Comparison of ENCODE assay signal across 8 mouse cellular contexts in genomic region chr9:60939858-60940804, GRCm38 (mm10).
A peak's percentile ranks its signal among the peaks of the same experiment; 100 is the strongest.
DNase-seq lines count a peak whose midpoint lies in the region; ATAC-seq and TF ChIP-seq lines count a peak whose summit lies in the region.

No protein-coding gene starts in this region.

- 37% methylated on average over 18 of the region's 18 CpGs for WGBS in cerebellum, adult 2 months
- 26% methylated on average over 18 of the region's 18 CpGs for WGBS in hindbrain, embryonic 15.5 days
- 25% methylated on average over 18 of the region's 18 CpGs for WGBS in midbrain, embryonic 10.5 days

- H3K9me3 ChIP-seq in hindbrain, embryonic 15.5 days = no peaks in the 10 kb centered on the region
- no peaks in the 10 kb centered on the region for H3K9me3 ChIP-seq in midbrain, embryonic 10.5 days (replicated peaks)

- no peak for TF ChIP-seq POLR2A in cerebellum, adult 2 months (IDR thresholded peaks at IDR 0.05; ENCODE audit: borderline replicate concordance, insufficient read depth, low read length)

- peak; percentile 16 for DNase-seq in MN1 (ENCODE audit: low spot score)
- peak; percentile 18 to 46 for DNase-seq in cerebellum, adult 2 months
- DNase-seq in frontal cortex, postnatal 10 days (ENCODE audit: low spot score in 2 of 2) = peak; percentile 44 to 81
- peak; percentile 58 to 67 for DNase-seq in left cerebral cortex, adult 2 months (ENCODE audit: extremely low spot score in 1 of 2, low spot score in 2 of 2)
- DNase-seq in midbrain, embryonic 10.5 days (ENCODE audit: low spot score) = peak; percentile 94
- DNase-seq in right cerebral cortex, postnatal 4 days = peak; percentile 94
- DNase-seq in urinary bladder, postnatal 4 days (ENCODE audit: low spot score in 2 of 2) = peak; percentile 86 to 97

- intact Hi-C loops in left cerebral cortex, adult 2 months (cut with DNase I) = loop anchor here (5.0 kb wide), 1 partner anchor 957 kb away; no protein-coding TSS in a partner anchor

- H3K27ac ChIP-seq in cerebellum, adult 2 months (ENCODE audit: insufficient read depth, low read length) = no peak overlapping the region
- no peak overlapping the region for H3K27ac ChIP-seq in hindbrain, embryonic 15.5 days (replicated peaks)
- H3K27ac ChIP-seq in left cerebral cortex, adult 2 months = no peak overlapping the region
- peak overlapping the region; percentile 69 for H3K27ac ChIP-seq in midbrain, embryonic 10.5 days (replicated peaks)

- peak; percentile 94 for ATAC-seq in hindbrain, embryonic 15.5 days (ENCODE audit: low FRiP score, low read depth)

- no peak overlapping the region for H3K9ac ChIP-seq in hindbrain, embryonic 15.5 days

- H3K4me2 ChIP-seq in hindbrain, embryonic 15.5 days = no peak overlapping the region

- H3K4me3 ChIP-seq in cerebellum, adult 2 months (replicated peaks; ENCODE audit: insufficient read depth, low read depth, low read length) = no peak overlapping the region
- no peak overlapping the region for H3K4me3 ChIP-seq in hindbrain, embryonic 15.5 days
- H3K4me3 ChIP-seq in left cerebral cortex, adult 2 months = no peak overlapping the region
- no peak overlapping the region for H3K4me3 ChIP-seq in midbrain, embryonic 10.5 days

- no peaks in the 10 kb centered on the region for H3K36me3 ChIP-seq in hindbrain, embryonic 15.5 days
- no peaks in the 10 kb centered on the region for H3K36me3 ChIP-seq in midbrain, embryonic 10.5 days

- peak; percentile 45; the same call in 1 of the 2 replicates for TF ChIP-seq CTCF in cerebellum, adult 2 months (IDR thresholded peaks at IDR 0.05; ENCODE audit: borderline replicate concordance, insufficient read depth, low read depth, low read length)
- TF ChIP-seq CTCF in left cerebral cortex, adult 2 months (IDR thresholded peaks at IDR 0.05) = peak; percentile 68

- no peaks in the 10 kb centered on the region; the same call in 1 of the 2 replicates for H3K27me3 ChIP-seq in cerebellum, adult 2 months (ENCODE audit: control insufficient read depth, insufficient read depth, low read length)
- peaks cover 7% of the 10 kb centered on the region for H3K27me3 ChIP-seq in hindbrain, embryonic 15.5 days
- H3K27me3 ChIP-seq in midbrain, embryonic 10.5 days (ENCODE audit: low read depth, poor library complexity, severe bottlenecking) = peaks cover 32% of the 10 kb centered on the region

- peaks cover 4% of the 10 kb centered on the region; the same call in 1 of the 2 replicates for H3K4me1 ChIP-seq in cerebellum, adult 2 months (ENCODE audit: control insufficient read depth, insufficient read depth, low read length)
- peaks cover 11% of the 10 kb centered on the region for H3K4me1 ChIP-seq in hindbrain, embryonic 15.5 days (replicated peaks)
- peaks cover 19% of the 10 kb centered on the region for H3K4me1 ChIP-seq in midbrain, embryonic 10.5 days

Comparison
In these comparisons a context has a peak if more than half of its experiments do, and no peak if none do; other contexts are left out.
1. DNase-seq: peak in every context shown above with its lines; median percentile 94 in midbrain, embryonic 10.5 days; 94 in right cerebral cortex, postnatal 4 days; 92 in urinary bladder, postnatal 4 days; 62 in frontal cortex, postnatal 10 days; 62 in left cerebral cortex, adult 2 months; 32 in cerebellum, adult 2 months; 16 in MN1.